Mouse (Mus musculus) heart, adult 2 months (tissue): ENCODE measurements at regions not wholly inside any gene's neighbourhood (a gene's known extent, or its start where the extent isn't known, plus 50 kb on each side); places are given as distances from the start of the nearest gene placed in this dataset.

Experiments
- CTCF ChIP-seq: fragments of 200-600 bp; IDR thresholded peaks from 2 replicates; pipeline ENCODE4 v1.8.1; 2022; ENCODE audit warnings: antibody characterized with exemption, mild to moderate bottlenecking, moderate library complexity
- EP300 ChIP-seq: fragments of 200-500 bp; IDR thresholded peaks from 2 replicates; pipeline ENCODE4 v1.6.1; 2011; ENCODE audit warnings: low read depth, low read length, control low read depth; ENCODE audit not compliant: insufficient read depth
- POLR2A ChIP-seq: fragments of 200-500 bp; IDR thresholded peaks from 2 replicates; pipeline ENCODE4 v1.6.1; 2011; ENCODE audit warnings: mild to moderate bottlenecking, low read depth, low read length, control low read depth; ENCODE audit not compliant: insufficient read depth

- TF ChIP-seq CTCF (no peak), EP300 (no peak), POLR2A (no peak)
These were observed 149.2 kb upstream of the Rybp start for GRCm38 (mm10) chr6:100436507-100436906.
